Mouse (Mus musculus) frontal cortex, postnatal 10 days (tissue): Measurements from ENCODE around the gene Gnat3.
"Not testable (repeated sequence)": the region's sequence is repeated elsewhere in the genome, so short reads cannot be mapped to it uniquely, and the experiment has no call there.

Experiments used
- DNase-seq, 2 experiments: peaks; one replicate each; pipeline ENCODE4 v3.0.0; 2022; ENCODE audit warnings: low spot score in 2 of 2, mixed read lengths in 1 of 2

The Gnat3 gene

DNA sequence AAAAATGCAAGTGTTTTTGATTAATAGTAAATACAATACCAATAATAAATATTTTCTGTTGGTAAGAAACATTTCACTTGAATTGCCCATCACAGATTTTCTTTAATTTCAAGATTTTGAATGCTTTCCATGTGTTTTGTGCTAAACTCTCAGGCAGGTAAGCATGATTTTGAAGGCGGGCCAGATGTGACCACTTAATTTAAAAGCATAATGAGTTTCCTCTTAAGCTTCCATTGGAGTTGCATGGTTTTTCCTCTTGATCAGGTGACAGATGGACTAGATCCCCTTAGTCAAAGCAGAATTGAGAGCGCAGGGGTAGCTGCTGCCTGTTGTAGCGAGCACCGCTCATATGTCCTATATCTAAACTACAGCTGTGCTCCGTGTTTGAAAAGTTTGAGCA lies at the start of gene Gnat3:
Gnat3 (plus strand) TSS at position 301 of the 400 bp plus-strand sequence.
- DNase-seq = no peak

DNA sequence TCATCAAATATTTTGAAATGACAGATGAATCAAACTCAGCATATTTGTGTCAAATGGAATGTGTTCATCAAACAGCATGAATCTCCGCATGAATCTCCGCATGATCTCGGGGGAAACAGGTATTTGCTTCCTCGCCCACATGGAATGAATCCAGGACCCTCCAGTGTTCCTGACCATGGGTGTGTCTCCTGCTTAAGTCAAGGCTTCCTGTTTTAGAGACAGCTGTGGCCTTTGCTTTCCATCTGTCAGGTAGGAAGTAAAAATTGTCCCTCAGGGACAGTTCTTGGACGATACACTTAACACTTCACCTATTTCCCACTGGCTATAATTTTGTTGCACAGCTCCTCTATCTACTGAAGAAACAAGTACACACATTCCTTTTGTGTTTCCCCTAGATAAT lies 43.4 kb upstream of the Gnat3 start:
- no peak for DNase-seq

DNA sequence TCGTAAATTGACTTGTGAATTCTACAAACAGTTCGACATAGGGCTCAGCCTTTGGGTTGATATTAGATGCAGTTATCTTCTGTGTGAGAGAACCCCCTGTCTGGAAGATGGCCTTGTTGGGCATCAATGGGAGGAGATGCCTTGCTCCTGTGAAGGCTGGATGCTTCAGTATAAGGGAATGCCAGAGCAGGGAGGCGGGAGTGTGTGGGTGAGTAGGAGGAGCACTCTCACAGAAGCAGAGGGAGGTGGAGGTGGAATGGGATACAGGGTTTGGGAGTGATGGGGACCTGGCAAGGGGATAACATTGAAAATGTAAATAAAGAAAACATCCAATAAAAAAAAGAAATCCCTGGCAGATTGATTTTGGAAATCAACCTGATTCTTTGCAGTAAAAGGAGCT lies 38.7 kb upstream of the Gnat3 start:
- no peak for DNase-seq

DNA sequence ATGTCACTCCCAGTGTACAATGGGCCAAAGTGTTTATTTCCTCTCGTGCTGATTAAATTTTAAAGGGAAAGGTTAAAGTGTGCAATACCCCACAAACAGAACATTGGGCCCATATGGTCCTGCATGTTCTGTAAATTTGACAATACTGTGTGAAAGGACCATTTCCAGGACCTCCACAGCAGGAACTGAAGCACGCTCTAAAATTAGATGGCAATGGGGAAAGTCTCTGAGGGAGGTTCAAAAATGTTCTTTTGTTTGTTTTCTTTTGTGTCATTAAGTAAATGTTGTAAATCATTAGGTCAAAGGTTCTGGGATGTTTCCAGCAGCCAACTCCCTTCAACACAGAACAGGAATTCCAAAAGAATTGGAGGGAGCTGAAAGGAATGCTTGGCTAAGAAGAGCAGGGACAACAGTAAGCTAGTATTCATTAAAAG lies 38.2 kb upstream of the Gnat3 start:
- no peak for DNase-seq

DNA sequence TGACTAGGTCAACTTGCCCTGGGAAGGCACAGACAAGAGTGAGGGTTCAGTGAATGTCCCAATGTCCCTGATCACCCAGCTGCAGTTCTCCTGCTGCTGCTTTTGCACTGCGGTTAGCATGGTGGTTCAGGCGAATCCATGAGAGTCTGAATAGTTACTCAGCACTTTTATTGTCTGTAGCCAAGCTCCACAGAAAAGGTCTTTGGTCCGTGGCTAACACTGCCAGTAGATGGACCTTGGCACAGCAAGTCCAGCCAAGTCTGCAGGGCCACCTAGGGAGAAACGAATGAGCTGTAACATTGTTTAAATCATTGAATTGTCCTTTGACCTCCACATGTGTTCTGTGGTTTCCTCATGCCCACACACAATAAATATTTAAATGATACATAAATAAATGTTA lies 33.9 kb upstream of the Gnat3 start:
- DNase-seq = no peak

DNA sequence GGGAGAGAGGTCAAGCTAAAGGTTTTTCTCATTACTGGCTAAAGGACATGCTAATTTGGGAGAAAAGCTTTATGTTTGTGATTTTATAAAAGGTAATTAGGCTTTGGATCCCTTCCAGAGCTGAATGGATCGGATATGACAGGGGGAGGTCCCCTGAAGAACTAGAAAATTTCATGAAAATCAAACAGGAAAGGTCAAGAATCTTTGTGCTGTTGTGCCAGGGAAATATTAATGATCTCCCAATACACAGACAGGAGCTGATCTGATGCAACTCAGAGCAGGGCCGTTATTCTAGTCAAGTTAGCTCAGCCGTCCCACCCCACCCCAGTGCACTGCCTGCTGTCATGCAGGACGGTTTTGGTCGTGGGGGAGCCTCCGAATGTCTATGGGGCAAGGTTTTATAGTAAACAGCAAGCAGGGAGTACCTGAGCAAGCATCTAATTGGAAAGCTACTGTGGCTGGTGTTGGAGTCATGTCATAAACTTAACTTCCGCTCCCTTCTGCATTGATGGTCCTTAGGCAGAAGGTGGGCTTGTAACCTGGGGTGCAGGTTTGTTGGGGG lies 33.3 kb upstream of the Gnat3 start:
- DNase-seq = no peak

DNA sequence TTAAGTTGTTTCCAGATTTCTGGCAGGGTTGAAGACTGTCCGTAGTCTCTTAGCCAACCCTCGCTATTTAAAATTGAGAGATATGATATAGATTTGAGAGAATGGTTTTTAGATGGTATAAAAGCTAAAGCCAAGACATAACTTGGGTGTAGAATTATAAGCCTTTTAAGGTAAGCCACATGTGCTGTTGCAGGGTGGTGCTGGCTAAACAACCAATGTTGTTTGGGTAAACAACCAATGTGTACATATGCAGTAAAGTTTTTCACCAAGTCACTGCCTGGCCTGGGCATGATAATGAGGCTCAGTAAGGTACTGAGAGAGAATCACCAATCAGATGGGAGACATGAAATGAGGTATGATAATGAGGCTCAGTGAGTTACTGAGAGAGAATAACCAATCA lies 30.8 kb upstream of the Gnat3 start:
- not testable (repeated sequence) for DNase-seq

DNA sequence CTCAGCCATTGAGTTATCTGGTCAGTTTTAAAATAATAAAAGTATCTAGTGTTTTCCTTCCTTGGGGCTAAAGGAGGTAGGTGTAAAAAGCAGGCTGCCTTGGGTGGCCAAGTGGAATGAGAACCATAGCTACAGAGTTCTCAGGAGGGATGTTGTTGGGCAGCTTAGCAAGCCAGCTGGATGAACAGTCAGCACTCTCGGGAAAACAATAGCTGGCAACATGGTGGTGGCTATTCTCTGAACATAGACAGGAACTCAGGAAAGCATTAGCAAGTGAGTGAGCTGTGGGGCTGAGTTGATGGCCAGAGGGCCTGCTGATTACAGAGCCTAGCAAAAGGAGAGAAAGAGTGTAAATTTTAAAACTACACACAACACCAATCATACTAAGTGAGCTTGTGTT lies 27.8 kb upstream of the Gnat3 start:
- no peak for DNase-seq

DNA sequence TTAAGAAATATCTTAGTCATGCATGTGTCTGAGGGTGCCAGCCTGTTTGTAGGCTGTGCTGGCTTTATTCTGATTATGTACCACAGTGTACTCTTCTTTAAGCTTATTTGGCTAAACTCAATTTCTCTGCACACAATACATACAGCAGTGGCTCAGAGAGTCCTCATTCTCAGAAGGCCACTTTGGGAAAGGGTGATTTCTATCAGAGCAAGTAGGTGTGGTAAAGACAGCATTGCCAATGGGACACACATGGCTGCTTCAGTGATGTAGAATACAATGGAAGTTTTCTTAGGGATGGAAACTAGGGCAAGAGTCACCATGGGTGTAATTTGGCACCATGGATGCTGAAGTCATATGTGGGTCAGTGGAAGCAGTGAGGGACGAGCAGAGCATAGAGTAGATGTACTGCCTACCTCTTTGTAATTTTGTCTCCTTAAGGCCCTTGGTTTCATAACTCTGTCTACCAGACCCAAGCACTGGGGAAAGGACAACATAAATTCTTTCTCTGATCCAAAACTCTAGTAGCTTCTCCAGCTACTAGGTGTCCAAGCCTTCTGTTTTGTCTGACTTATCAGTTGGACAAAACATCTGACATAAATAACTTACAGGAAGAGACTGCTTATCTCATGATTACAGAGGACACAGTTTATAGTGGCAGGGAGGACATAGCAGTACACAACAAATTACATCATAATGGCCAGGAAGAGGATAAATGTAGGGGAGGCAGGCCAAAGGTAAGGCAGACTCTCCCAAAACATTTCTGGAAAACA lies 24.0 kb upstream of the Gnat3 start:
- DNase-seq = no peak

DNA sequence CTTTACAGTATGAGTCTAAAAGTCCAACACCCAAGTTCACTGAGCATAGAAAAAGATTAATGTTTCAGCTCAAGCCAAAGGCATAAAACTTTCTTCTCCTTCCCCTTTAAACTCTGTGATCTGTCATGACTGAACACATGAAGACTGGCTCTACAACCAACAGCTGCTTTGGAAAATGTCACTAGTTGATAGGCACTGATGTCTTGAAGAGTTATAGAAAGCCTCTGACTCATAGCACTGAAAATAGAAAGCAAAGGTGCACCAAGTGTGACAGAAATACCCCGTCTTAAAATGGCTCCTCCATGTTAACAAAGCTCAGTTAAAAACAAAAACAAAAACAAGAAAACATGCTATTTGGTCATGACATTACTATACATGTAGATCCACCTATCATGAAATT lies 5.9 kb upstream of the Gnat3 start:
- DNase-seq = no peak

DNA sequence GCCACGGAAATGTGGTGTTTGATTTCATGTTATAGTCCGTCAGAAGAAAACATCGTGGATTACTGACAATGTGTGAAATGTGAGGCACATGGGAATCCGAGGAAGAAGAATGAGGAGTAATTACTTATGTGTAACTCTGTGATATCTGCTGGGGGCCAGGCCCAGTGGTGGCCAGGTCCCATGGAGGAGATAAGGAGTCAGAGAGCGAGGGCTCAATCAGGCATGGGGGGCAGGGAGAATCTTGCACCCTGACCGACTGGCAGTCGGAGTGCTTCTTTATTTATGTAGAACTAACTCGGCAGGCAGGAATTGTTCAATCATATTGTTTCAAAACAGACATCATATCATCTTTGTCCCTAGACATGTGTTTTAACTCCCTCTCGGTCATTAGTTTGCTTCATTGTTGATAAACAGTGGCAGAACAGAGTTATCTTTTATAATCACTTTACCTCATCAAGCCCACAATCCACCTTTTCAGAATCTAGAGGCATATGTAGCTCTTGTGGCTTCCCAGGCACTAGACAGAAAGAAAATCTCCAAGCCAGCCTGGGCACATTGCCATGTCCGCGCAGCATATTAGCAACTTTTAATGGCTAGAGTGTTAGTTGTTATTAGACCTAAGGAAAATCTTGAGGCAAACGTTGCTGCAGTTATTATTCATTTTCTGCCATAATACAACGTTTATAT lies 7.5 kb downstream of the Gnat3 start:
- no peak for DNase-seq

DNA sequence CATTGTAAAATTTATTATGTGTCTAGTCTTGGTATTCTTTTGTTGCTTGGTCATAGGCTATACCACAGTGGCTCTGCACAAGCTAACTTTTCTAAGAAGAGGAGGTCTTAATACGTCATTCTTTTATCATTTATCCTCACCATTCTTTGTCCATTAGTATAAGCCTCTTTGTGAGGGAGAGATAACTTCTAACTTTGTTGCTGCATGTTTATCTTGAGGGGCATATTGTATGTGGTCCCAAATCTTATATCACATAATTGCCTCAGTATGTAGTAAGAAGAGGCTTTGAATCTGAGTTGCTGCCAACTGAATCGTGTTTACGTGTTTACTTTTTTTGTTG lies 8.0 kb downstream of the Gnat3 start:
- no peak for DNase-seq

DNA sequence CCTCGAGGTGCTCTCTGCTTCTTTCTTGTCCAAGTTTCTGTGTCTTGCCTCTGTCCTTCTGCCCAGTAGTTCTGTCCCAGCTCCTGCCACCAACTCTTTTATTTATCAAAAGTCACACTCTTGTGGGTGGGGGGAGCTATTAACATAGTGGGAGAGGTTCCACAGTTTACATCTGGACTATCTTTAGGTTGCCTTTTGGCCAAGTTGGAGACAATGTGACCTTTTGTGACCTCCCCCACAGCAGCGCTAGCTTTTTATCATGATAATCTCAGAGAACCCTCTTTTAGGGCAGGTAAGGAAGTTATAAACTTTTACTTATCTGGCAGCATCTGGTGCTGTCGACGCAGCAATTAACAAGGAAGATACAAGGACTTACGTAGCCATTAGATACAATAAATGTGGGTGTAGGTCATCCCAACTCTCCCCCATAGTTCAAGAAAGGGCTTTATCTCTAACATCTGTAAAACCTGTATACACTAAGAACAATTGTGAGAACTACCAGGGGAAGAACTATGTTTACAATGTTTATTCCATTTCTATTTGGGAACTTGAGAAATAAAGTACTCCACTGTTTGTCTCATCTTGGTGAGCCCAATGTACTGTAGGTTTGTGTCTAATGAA lies 18.3 kb downstream of the Gnat3 start:
- DNase-seq = no peak

DNA sequence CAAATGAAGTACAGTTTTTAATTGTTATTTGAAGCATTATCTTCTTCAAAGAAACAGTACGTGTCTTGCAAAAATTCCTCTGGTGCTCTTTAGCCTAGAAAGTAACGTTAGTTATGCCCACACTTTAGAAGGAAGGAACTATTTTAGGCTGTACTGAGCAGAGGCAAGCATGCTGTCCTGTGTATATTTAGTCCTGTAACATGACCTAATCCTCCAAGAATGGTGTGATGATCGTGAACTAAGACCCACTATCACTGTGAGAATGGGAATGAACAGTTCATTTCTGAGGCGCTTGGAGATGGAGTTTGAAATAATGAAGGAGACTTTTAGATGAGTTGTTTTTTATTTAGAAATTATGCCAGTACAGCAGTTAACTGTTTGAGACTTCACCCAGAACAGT lies 20.4 kb downstream of the Gnat3 start:
- DNase-seq = no peak

DNA sequence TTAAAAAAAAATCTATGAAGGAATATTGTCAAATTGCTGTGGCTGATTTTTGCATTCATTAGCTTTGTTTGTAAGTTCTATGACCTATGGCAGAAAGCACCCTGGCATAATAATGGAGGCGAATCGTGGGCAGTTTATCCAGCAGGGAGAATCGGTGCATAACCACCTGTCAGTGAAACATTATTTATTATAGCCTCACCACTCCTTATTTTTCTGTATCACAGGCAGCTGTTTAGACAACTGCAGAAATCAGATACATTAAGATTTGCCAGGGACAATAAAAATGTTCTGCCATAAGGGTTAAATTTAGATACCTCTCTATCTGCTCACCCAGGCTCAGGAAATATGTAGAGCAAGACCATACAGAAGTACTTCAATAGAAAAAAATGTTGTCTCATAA lies 22.2 kb downstream of the Gnat3 start:
- DNase-seq = no peak

DNA sequence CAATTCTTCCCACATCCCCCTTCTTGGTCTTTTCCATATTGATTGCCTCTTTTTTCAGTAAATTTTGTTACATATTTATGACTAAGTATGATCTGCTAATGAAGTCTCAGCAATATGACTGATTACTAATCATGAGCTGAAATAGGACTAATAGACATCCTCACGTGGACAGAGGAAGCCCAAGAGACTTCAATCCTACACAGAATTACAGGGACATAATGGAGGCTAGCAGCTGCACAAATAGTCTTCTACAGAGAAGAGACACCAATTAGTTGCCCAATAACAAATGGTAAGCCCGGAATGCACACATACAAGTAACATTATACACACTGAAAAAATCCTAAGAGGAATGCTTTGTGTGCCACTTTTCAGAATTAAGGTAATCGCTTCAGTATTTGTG lies 24.3 kb downstream of the Gnat3 start:
- no peak for DNase-seq

DNA sequence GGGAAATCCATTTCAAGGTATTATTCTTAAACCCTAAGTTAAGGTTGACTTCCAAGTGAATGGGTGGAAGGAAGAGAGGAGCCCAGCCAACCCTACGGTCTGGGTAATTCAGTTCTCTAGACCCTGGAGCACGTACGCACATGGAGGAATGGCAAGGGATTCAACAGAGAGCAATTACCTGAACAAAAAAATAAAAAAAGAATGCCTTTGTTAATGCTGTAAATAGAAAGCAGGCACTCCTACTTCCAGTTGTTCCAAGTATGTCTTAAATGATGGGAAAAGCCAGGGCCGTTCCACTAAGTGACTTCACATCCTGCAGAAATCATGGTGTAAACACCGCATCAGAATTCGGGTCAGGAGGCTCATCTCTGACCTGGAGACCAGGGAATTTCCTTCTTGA lies 28.3 kb downstream of the Gnat3 start:
- DNase-seq = no peak

DNA sequence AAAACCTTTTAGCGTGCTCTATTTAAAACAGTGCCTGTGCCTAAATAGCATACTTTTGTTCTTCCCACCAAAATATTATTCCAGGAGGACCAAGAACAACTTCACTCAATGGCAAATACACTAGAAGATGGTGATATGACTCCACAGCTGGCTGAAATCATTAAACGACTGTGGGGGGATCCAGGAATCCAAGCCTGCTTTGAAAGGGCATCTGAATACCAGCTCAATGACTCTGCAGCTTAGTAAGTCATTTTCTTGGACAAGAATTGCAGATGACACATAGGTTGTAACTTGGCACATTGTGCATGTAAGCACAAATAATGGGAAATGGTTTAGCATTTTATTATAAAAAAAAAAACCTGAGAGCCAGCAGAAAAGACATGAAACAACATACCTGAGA lies 37.2 kb downstream of the Gnat3 start:
- no peak for DNase-seq

DNA sequence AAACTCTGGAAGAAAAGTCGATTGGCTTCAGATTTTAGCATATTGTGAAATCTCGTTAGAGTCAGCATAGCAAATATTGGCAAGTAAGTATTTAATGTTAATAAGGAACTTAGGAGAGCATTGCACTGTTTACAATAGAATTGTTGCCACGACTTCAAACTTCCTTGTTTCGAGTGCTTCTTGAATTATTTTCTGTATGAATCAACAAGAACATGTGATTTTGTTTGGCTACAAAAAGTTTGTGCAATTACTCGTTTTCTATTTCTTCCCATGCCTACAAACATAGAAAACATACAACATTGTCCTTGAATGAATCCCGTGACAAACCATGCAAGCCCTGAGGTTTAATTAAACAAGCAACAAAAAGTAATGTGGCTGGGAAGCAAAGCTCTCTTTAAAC lies 37.8 kb downstream of the Gnat3 start:
- DNase-seq = no peak

DNA sequence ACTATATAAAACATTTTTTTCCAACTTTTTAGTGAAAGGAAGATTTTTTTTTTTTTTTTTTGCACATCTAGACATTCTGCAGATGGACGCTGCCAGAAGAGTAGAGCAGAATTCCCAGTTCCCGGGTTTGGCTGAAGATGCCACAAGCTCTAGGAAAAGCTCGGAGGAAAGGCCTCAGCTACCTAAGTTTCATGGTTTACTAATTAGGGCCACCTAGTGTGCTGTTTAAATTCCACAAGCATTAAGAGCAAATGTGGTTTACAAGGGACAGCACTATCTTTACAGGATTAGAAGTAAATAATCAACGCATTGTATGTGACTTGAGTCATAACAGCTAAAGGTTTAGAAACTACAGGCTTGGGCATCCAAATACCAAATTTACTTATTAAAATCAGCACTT lies 39.3 kb downstream of the Gnat3 start:
- DNase-seq = no peak

DNA sequence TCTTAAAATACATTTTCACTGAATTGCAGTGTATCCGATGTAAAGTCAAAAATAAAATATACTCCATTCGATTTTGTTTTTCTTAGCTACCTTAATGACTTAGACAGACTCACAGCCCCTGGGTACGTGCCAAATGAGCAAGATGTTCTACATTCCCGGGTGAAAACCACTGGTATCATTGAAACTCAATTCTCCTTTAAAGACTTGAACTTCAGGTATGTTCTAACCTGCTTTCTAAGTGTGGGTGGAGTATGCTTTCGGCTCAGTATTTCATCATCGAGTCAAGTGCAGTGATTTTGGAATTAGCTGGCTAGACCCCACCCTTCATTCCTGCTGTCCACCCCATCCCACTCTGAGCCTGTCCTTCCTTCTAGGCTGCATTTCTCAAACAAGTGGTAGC lies 41.3 kb downstream of the Gnat3 start:
- no peak for DNase-seq

DNA sequence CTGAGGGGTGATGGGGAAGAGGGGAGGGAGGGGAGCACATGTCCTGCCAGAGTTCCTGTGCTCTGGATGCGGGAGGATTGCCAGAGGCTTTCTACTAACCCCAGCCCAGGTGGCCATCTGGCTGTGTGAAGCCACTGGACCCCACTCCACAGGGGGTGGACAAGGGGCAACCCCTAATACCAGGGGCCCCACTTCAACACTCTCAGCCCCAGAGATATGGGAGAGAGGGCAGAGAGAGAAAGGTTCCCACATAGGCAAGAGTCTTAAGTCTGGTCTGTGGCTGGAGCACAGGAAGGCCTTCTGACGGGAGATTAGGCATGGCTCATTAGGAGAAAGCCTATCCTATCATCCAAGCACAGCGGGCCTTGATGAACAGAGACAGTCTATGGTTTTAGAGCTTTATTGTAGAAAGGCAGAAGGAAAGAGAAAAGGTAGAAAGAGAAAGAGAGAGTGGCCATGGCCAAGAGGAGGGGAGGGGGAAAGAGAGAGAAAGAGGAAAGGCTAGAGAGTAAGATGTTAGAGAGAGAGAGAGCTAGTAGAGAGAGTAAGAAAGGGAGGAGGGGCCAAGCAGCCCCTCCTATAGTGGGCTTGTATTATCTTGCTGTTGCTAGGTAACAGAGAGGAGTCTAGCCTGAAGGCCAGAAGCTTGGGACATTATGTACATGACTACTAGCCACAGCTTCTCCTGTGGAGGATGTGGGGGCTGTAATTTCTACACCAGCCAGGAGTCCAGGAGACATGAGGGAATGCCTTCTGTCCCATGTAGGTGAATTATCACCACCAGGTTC lies 42.7 kb downstream of the Gnat3 start:
- no peak for DNase-seq
